Mouse (Mus musculus): ENCODE data around the gene Mbtps1.

Mbtps1 gene

GRCm38 (mm10) chr8:119563849-119564251, 5.3 kb upstream of the Mbtps1 start:
- intact Hi-C loops (cut with DNase I): no loop called here

- intact Hi-C loops (cut with DNase I): no loop called here
Measured at GRCm38 (mm10) chr8:119559402-119559720, 826 bp upstream of the Mbtps1 start.

GRCm38 (mm10) chr8:119557821-119558602, 523 bp downstream of the Mbtps1 start:
- intact Hi-C loops (cut with DNase I): no loop called here

- intact Hi-C loops (cut with DNase I): no loop called here
Measured at GRCm38 (mm10) chr8:119557132-119557531, 1.4 kb downstream of the Mbtps1 start.

- intact Hi-C loops (cut with DNase I): no loop called here
Measured at GRCm38 (mm10) chr8:119555861-119556260, 2.7 kb downstream of the Mbtps1 start.

- intact Hi-C loops (cut with DNase I): no loop called here
Measured at GRCm38 (mm10) chr8:119552967-119553366, 5.6 kb downstream of the Mbtps1 start.

GRCm38 (mm10) chr8:119548560-119549113, 9.9 kb downstream of the Mbtps1 start:
- intact Hi-C loops (cut with DNase I): no loop called here

GRCm38 (mm10) chr8:119547019-119547691, 11.4 kb downstream of the Mbtps1 start:
- intact Hi-C loops (cut with DNase I): no loop called here

GRCm38 (mm10) chr8:119545791-119546190, 12.7 kb downstream of the Mbtps1 start:
- intact Hi-C loops (cut with DNase I): no loop called here

- intact Hi-C loops (cut with DNase I): no loop called here
Measured at GRCm38 (mm10) chr8:119545180-119545579, 13.4 kb downstream of the Mbtps1 start.

- intact Hi-C loops (cut with DNase I): no loop called here
Measured at GRCm38 (mm10) chr8:119544606-119545005, 13.9 kb downstream of the Mbtps1 start.

- intact Hi-C loops (cut with DNase I): no loop called here
Measured at GRCm38 (mm10) chr8:119531973-119532372, 26.6 kb downstream of the Mbtps1 start.

- intact Hi-C loops (cut with DNase I): no loop called here
Measured at GRCm38 (mm10) chr8:119531397-119531796, 27.1 kb downstream of the Mbtps1 start.

GRCm38 (mm10) chr8:119530937-119531336, 27.6 kb downstream of the Mbtps1 start:
- intact Hi-C loops (cut with DNase I): no loop called here

GRCm38 (mm10) chr8:119528762-119529161, 29.8 kb downstream of the Mbtps1 start:
- intact Hi-C loops (cut with DNase I): no loop called here

- intact Hi-C loops (cut with DNase I): loop anchor here (5.0 kb wide), 1 partner anchor 157 kb away; no protein-coding TSS in a partner anchor
Measured at GRCm38 (mm10) chr8:119520102-119520501, 38.4 kb downstream of the Mbtps1 start.

- intact Hi-C loops (cut with DNase I): loop anchor here (5.0 kb wide), 1 partner anchor 69 kb away; the partner anchor contains the start of gene Necab2
Measured at GRCm38 (mm10) chr8:119516674-119517073, 41.9 kb downstream of the Mbtps1 start.

- intact Hi-C loops (cut with DNase I): loop anchor here (5.0 kb wide), 1 partner anchor 68 kb away; the partner anchor contains the start of gene Necab2
Measured at GRCm38 (mm10) chr8:119515767-119516166, 42.8 kb downstream of the Mbtps1 start.

GRCm38 (mm10) chr8:119514940-119515339, 43.6 kb downstream of the Mbtps1 start:
- intact Hi-C loops (cut with DNase I): loop anchor here (5.0 kb wide), 1 partner anchor 68 kb away; the partner anchor contains the start of gene Necab2

- intact Hi-C loops (cut with DNase I): no loop called here
Measured at GRCm38 (mm10) chr8:119513405-119513804, 45.1 kb downstream of the Mbtps1 start.

GRCm38 (mm10) chr8:119511722-119512121, 46.8 kb downstream of the Mbtps1 start:
- intact Hi-C loops (cut with DNase I): no loop called here

- intact Hi-C loops (cut with DNase I): no loop called here
Measured at GRCm38 (mm10) chr8:119510471-119510870, 48.1 kb downstream of the Mbtps1 start.

All from adrenal gland (tissue).